Mouse (Mus musculus) retina, postnatal 1 day (tissue): Measurements from ENCODE around the gene Pard3.

ENCODE experiments used
- DNase-seq: peaks from one replicate; pipeline ENCODE4 v3.0.0-alpha.2; 2012

Pard3 gene

GRCm38 (mm10) chr8:127564426-127564825 is 500.7 kb downstream of the Pard3 start:
- no peak for DNase-seq

GRCm38 (mm10) chr8:127569212-127569611 is 505.5 kb downstream of the Pard3 start:
- no peak for DNase-seq

DNA sequence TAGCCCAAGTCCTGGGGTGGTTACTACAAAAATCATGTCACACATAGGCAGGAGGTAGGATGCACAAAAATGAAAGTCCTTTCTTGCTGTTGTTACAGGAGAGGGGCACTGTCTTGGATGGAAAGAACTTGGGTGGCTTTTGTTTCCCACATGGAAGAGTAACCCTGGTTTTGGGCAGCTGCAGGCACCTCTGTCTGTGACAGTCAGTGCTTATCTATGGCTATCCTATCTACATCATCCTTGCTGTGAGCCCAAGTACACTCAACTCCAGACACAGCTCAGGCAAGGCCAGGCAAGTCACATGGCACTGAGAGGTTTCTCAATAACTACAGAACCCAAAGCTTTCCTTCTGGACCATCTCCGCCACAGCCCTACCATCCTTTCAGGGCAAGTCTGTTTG is 506.8 kb downstream of the Pard3 start:
- no peak for DNase-seq

DNA sequence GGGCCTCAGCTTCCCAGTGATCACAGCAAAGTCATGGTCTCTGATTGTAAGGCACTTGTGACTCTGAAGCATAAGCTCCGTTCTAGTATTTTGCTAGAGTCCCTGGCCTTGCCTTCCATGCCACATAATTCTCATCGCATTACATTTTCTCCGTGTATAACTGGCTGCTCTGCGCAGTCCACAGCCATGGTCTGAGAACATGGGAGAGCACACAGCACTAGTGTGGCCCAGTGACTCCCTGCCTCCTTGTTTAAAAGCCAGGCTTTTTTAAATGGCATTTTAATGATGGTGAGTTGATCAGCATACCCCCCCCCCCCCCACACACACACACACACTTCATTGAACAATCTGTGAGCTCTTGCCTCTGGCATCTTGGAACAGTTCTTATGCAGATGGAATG is 508.8 kb downstream of the Pard3 start:
- no peak for DNase-seq

GRCm38 (mm10) chr8:127576657-127577056 is 513.0 kb downstream of the Pard3 start:
- DNase-seq: no peak

DNA sequence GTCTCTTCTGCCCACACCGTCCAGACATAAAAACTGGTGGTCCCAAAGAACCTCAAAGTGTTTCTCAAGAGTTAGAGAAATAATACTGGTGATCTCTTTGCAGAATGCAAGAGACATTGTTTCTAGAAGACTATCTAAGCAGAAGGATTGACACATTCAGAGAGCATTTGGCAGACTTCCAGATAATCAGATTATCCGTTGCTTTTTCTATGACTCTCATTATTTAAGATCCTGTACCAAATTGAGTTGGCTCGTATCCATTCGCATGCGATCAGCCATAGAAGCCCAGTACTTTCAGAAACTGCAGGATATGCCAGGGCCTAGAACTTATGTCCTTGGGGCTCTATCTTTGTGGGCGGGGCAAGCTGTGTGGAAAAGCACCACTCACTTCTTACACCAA is 514.0 kb downstream of the Pard3 start:
- peak; percentile 72 for DNase-seq

DNA sequence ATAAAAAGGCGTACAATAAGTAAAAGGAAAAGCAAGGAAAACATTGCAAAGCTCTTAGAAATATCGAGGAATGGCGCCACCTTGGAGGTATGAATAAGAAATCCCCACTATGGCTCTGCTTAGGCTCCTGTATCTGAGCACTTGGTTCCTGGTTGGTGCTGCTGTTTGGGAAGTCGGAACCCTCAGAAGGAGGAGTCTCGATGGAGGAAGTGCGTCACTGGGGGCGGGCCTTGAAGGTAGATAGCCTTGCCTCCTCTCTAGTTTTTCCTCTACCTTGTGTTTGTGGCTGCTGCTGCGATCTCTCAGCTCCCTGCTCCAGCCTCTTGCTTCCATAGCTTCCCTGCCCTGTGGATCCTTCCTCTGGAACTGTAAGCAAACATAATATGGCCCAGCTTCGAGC is 515.7 kb downstream of the Pard3 start:
- no peak for DNase-seq

GRCm38 (mm10) chr8:127583429-127583828 is 519.7 kb downstream of the Pard3 start:
- no peak for DNase-seq

GRCm38 (mm10) chr8:127585618-127586017 is 521.9 kb downstream of the Pard3 start:
- no peak for DNase-seq

- no peak for DNase-seq
These were observed 523.0 kb downstream of the Pard3 start for GRCm38 (mm10) chr8:127586681-127587080.

DNA sequence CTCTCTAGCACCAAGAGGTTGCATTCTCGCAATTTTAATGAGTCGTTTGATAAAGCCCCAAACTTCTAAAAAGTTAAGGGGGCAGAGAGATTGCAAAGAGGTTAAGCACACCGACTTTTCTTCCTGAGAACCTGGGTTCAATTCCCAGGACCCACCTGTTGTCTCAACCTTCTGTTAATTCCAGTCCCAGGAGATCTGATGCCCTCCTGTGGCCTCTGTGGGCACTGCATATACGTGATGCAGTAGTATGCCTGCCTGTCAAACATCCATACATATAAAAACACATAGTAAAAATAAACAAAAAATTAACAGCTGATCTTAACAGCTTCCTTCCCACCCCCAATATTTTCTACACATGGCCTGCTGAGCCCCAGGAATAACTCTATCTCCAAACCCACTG is 524.6 kb downstream of the Pard3 start:
- DNase-seq: peak; percentile 20

DNA sequence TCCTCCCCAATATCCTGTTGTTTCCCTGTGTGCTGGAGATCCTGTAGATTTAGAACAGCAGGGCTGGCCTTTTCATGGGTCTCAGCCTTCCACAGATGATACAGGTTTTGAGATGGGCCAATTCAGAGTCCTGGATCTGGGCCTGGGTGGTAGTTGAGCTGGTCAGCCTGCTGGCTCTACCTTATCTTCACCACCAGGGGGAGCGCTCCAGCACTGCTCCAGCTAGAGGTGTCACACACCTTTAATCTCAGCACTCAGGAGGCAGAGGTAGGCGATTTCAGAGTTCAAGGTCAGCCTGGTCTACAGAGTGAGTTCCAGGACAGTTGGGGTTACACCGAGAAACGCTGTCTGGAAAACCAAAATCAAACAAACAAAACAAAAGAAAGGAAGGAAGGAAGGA is 525.6 kb downstream of the Pard3 start:
- peak; percentile 43 for DNase-seq

GRCm38 (mm10) chr8:127590674-127591186 is 527.0 kb downstream of the Pard3 start:
- peak; percentile 38 for DNase-seq

DNA sequence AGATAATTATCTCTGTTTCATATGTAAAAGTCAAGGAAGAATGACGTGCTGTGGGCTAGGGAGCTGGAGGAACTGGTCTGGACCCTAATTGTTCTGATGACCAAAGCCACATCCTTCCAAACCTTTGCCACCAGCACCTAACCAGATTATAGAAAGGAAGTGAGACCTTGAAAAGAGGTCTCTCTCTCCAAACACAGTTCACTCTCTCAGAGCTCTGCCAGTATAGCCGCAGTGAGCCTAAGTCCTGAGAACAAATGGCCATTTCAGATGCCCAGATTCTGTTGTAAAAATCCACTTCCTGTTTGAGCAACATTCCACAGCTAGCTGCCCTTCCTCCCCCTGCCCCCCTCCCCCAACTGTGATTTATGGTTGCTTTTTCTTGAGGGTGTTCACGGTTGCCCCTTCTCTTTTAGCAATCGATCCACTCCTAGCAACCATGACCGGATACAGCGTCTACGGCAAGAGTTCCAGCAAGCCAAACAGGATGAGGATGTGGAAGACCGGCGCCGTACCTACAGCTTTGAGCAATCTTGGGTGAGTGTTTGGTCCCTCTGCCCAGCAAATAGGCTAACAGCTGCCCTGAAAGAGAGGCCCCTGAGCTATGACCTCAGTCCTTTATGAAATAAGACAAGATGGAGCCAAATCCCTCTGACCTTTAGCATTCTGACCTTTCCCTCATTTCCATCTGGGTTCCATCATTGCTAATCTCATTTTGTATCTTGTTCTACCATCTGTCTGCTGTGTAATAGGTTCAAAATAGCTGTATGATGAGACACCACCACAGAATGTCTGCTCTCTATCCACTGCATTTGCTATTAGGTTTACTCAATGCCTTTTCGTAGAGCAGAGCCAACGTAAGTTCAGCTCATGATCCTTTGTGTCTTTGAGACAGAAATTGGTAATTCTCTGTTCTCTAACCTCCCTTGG is 529.2 kb downstream of the Pard3 start:
- DNase-seq: peak; percentile 11

DNA sequence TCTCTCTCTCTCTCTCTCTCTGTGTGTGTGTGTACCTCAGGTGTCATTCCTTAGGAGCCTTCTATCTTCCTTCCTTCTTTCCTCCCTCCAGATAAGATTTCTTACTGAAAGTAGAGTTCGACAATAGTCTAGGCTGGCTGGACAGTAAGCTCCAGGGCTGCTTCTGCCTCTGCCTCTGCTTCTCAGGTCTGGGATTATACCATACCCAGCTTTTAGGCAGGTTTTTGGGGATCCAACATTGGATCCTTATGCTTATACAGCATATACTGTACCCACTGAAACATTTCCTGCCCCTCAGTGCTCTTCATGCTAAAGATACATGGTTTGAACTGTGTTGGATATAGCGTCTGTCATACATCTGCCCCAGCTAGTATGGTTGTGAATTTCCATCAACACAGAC is 536.9 kb downstream of the Pard3 start:
- DNase-seq: no peak

- no peak for DNase-seq
These were observed 539.4 kb downstream of the Pard3 start for GRCm38 (mm10) chr8:127603062-127603461.

- DNase-seq: no peak
These were observed 545.0 kb downstream of the Pard3 start for GRCm38 (mm10) chr8:127608541-127609270.

GRCm38 (mm10) chr8:127609316-127609715 is 545.6 kb downstream of the Pard3 start:
- DNase-seq: no peak

DNA sequence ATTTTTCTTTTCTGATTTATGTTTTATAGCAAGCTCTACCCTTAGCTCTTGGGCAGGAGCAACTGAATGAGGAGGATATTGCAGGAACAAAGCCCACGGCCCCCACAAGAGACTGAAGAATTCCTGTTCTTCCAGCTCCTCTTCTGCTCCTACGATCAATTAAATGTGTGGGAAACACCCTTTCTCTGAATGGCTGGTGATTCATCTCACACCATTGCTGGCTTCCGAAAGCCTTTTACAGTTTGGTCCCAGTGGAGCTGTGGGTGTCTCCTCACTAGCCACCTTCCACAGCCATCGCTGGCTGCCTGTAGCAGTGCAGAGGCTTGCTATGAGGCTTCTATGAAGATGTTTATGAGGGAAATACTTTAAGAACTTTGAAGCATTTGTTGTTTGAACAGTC is 550.5 kb downstream of the Pard3 start:
- DNase-seq: no peak

DNA sequence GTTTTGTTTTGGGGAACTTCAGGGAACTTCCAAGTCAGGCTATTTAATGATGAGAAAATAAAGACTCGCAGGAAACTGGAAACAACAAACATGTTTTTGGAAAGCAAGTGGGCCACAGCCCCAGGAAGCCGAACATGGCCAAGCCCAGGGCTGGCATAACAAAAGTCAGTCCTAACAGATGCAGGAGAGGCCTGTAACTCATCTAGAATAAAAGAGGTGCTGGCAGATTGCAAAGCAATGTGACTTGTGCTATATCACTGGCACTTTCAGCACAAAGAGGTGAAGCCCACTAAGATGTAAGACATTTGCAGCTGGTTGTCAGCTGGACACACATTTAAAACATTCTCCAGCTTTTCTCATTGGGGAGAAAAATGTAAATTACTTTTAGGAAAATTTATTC is 553.0 kb downstream of the Pard3 start:
- DNase-seq: no peak

DNA sequence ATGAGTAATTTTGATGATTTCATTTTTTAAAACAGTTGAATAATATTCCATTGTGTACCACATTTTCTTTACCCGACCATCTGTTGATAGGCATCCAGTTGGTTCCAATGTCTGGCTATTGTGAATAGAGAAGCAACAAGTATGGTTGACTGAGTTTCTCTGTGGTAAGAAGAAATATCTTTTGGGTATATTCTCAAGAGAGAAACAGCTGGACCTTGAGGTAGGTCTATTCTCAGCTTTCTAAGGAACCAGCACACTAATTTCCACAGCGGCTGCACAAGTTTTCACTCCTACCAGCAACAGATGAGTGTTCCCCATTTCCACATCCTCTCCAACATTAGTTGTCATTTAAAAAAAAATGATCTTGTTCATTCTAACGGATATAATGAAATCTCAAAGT is 558.4 kb downstream of the Pard3 start:
- no peak for DNase-seq

GRCm38 (mm10) chr8:127638232-127639087 is 574.8 kb downstream of the Pard3 start:
- no peak for DNase-seq

GRCm38 (mm10) chr8:127639088-127639453 is 575.4 kb downstream of the Pard3 start:
- DNase-seq: no peak
